Mouse (Mus musculus): Measurements from ENCODE around the gene Frmd4b.

DNA sequence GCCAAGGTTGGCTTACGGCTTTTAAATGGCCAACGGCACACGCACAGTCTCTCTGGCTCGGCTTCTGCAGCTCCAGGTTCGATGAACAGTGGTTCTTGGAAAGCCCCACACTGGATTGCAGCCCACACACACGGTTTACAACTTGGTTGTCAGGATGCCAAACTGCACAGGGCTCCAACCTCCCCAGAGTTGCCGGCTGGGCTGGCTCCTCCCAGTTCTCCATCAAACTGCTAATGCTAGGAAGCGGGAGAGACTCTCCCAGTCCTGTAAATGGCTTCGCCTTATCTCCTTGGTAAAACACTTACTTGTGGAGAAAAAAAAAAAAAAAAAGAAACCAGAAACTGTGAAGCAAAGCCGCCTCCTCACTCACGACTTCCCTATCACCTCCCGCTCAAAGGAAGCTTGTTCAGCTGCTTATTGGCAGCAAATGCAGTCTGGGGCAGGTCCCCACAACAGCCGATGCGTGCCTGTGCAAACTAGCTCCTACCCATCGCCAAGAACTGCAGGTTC lies 111.1 kb downstream of the Frmd4b start:
- TF ChIP-seq POLR2A (IDR thresholded peaks at IDR 0.05; ENCODE audit: low read depth, low read length) (no peak), CTCF (IDR thresholded peaks at IDR 0.05; ENCODE audit: extremely low read depth, insufficient read length, insufficient replicate concordance, low read depth, low read length) (no peak)

All from small intestine, adult 2 months (tissue).